Mouse (Mus musculus): ENCODE data around the gene Elmod2. TPM values are rescaled to one million over a fixed set of nuclear protein-coding genes. Genes with fewer than 3 reads are reported as not detected.

Elmod2 gene
- total RNA-seq, 2 experiments from 2014 or later: 12.3 to 14.2 TPM

DNA sequence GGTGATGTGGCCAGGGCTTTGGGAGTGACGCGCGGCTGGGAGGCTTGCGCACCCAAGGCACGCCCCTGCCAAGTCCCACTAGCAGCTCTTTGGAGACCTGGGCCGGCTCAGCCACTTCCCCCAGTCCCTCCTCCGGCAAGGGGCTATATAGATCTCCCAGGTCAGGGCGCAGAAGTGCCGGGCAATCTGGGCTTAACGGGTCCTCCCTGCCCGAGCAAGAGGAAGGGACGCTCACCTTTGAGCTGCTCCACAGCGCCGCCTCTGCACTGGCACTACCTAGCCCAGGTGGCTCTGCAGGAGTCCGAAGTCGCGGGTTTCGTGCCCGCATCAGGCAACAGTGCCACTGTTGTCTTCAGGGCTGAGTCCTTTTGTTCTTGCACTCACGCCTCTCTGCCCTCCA is 42.1 kb downstream of the Elmod2 start, which contains the start of gene Ucp1:
Gene Ucp1 (plus strand): TSS at position 177 of the 400 bp plus-strand sequence.
- no peak for DNase-seq (ENCODE audit: low spot score in 2 of 2)
- intact Hi-C loops (cut with DNase I): no loop called here

DNA sequence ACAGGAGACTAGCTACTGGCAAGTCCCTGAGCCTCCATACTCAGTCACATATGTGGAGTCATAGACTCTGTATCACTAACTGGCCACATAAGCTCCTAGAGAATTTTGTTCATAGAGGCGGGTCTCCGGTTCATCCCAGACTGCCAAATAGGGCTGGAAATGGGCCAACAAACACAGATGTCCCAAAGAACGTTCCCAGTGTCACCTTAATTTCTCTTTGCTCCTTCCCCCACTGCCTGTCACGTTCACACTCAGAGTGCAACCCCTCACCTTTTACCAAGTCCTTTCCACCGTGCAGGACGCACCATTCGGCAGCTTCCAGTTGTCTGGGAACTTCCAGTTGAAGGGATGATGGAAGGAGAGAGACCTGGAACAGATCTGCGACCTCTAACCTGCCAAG is 46.9 kb downstream of the Elmod2 start:
- intact Hi-C loops (cut with DNase I): no loop called here
- DNase-seq (ENCODE audit: low spot score in 2 of 2): no peak

DNA sequence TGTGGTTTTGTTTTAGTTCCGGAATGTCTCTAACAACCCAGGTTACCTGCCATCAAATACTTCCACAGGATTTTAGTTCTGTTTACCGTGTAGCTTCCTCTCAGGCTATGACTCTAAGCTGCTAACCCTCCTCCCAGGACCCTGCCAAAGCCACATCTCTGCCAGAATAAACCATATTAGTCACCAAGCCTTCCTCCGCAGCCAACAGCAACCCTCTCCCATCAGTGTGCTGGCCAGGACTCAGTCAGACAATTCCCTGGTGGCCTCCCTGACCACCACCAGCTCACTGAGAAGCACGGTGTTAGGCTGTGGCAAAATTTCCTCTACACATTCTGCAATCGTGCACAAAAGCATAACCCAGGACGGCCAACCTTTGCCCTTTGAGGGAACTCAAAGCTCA is 53.9 kb downstream of the Elmod2 start:
- no peak for DNase-seq (ENCODE audit: low spot score in 2 of 2)
- intact Hi-C loops (cut with DNase I): no loop called here

DNA sequence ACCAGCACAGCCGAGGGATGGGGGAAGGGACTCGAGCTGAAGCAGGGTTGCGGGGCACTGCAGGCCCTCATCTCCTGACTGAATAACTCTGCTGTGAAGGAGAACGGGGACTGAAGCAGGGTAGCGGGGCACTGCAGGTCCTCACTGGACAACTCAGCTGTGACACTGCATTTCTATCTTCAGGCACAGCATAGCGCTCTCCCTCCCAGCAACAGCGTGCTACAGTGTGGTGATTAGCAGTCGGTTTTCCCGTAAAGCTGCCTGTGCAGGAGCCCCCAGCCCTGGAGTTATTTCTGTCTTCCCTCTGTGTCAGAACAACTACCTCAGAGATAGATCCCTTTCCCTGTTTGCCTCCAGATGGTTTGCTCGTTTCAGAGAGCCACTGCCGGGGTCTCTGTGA is 57.8 kb downstream of the Elmod2 start:
- intact Hi-C loops (cut with DNase I): no loop called here
- no peak for DNase-seq (ENCODE audit: low spot score in 2 of 2)

DNA sequence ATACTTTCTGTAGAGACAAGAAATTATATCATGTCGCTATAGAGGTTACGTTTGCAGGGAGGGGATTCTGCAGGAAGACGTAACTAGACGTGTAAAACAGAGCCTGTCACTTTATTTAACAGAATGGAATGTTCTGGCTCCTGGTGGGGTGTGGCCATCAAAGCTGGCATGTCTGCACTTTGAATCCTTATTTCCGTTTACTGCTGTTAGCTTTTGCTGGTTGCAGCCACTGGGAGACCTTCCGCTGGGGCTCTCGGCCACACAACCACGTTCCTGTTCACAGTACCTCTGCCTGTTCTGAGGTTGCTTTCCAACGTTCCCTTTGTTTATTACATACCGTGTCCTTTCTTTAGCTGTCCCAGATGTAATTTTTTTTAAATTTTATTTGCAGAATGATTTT is 59.8 kb downstream of the Elmod2 start:
- intact Hi-C loops (cut with DNase I): no loop called here
- DNase-seq (ENCODE audit: low spot score in 2 of 2): no peak

DNA sequence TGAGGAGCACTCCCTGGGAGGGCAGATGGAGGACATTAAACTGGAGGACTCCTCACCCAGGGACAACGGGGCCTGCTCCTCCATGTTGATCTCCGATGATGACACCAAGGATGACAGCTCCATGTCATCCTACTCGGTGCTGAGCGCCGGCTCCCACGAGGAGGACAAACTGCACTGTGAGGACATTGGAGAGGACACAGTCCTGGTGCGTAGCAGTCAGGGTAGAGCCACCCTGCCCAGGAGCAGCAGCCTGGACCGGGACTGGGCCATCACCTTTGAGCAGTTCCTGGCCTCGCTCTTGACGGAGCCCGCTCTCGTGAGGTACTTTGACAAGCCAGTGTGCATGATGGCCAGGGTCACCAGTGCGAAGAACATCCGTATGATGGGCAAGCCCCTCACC is 61.1 kb downstream of the Elmod2 start:
- DNase-seq (ENCODE audit: low spot score in 2 of 2): no peak
- intact Hi-C loops (cut with DNase I): no loop called here

Other genes with a start within 250 kb of the Elmod2 start
- gene Tbc1d9, start 167.1 kb downstream of the Elmod2 start, total RNA-seq (2021): 100 to 1,000 TPM in 1 of 2 experiments, 10 to 100 TPM in 1; 98.7 to 106 TPM
- gene Gm10645, start 166.3 kb downstream of the Elmod2 start, total RNA-seq (2021): 1 to 10 TPM; 1.6 to 3.0 TPM
- gene Ucp1, start 42.1 kb downstream of the Elmod2 start, total RNA-seq (2021): not detected
- gene Mgat4d, start 16.0 kb upstream of the Elmod2 start, total RNA-seq (2021): not detected
- 1 to 10 TPM; 7.7 to 9.2 TPM for gene Clgn, start 57.4 kb upstream of the Elmod2 start, total RNA-seq (2021)
- gene Scoc, start 125.9 kb upstream of the Elmod2 start, total RNA-seq (2021): 100 to 1,000 TPM; 212 to 232 TPM
- not detected for gene Olfr370, start 203.3 kb upstream of the Elmod2 start, total RNA-seq (2021)
- 100 to 1,000 TPM; 140 to 145 TPM for gene Ndufb7, start 234.2 kb upstream of the Elmod2 start, total RNA-seq (2021)